Mouse (Mus musculus) kidney, adult 2 months (tissue): ENCODE results near the gene Apeh.

ENCODE experiments used
- CTCF ChIP-seq: fragments of 200-500 bp; conservative IDR thresholded peaks from 2 replicates; pipeline ENCODE4 v1.5.1; 2011; ENCODE audit warnings: low read depth, mild to moderate bottlenecking, control low read depth, low read length, moderate library complexity, mixed read lengths; ENCODE audit not compliant: insufficient read depth, insufficient read length
- POLR2A ChIP-seq: fragments of 200-500 bp; IDR thresholded peaks from one replicate; pipeline ENCODE4 v1.6.1; 2011; ENCODE audit warnings: low read depth, low read length, control low read depth

DNA sequence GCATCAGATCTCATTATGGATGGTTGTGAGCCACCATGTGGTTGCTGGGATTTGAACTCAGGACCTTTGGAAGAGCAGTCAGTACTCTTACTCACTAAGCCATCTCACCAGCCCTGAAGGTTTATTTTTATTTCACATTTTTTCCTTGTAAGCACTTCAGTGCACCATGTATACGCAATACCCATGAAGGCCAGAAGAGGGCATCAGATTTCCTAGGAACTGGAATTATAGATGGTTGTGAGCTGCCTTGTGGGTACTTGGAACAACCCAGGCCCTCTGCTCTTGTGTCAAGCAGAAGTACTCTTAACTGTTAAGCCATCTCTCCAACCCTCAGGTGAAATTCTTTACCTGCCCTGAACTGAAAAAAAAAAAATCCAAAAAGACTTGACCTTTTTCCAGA, 41.8 kb upstream of the Apeh start:
- TF ChIP-seq POLR2A (no peak), CTCF (peak; percentile 35)
